Comparison of ENCODE assay signal across 25 mouse cellular contexts in the genomic region with DNA sequence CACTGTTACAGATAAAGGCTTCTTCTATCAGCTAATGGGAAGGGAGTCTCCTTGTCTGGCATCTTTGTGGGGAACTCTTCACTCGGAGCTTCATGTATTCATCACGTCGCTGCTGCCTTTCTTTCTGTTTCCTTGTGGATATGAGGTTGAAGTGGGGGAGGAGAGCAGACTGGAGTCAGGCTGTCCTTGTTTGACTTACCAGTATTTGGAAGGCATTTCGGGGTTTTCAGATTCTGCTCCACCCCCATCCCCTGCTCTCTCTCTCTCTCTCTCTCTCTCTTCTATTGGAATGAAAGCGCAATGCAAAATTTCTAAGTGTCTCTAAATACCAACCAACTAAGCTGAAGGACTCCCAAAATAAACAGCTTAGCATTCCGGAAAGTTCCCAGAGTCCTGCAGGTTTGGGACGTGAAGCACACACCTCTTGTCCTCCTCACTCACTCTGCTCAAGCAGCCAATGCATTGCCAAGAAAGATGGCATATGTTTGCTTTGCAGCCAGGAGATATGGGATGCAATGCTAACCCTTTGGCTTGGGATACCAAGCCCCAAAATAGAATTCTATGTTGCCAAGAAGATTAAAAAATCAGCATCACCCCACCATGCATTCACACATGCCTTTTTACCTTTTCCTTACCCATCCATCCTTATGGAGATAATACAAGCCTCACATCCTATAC.
DNase-seq lines count a peak whose midpoint lies in the region; ATAC-seq and TF ChIP-seq lines count a peak whose summit lies in the region.
"Had no signal": no experiment of that assay in that cellular context is flagged by ENCODE, and none has a peak within 500 bp of the region (broad histone marks: within the 10 kb centered on the region; RNA-seq: fewer than 3 reads in every experiment).

No protein-coding gene starts in this region.

- no peak overlapping the region for H3K4me3 ChIP-seq in heart, embryonic 12.5 days
- no peak overlapping the region for H3K4me3 ChIP-seq in left cerebral cortex, adult 2 months
- H3K4me3 ChIP-seq: erythroblast, embryonic 14.5 days; forebrain, embryonic 13.5 days; heart, embryonic 13.5 days; hindbrain, embryonic 13.5 days; limb, embryonic 12.5 days; liver, embryonic 15.5 days; lung, embryonic 15.5 days had no signal

- H3K27ac ChIP-seq in heart, embryonic 12.5 days (ENCODE audit: poor library complexity, severe bottlenecking) = no peak overlapping the region
- H3K27ac ChIP-seq in left cerebral cortex, adult 2 months = peak overlapping the region; percentile 38; the same call in 1 of the 2 replicates
- H3K27ac ChIP-seq: forebrain, embryonic 13.5 days; heart, embryonic 13.5 days; hindbrain, embryonic 13.5 days; kidney, postnatal 0 days; limb, embryonic 12.5 days; liver, embryonic 15.5 days; lung, embryonic 15.5 days had no signal

- no peak overlapping the region for H3K9ac ChIP-seq in heart, embryonic 12.5 days
- H3K9ac ChIP-seq: forebrain, embryonic 13.5 days; heart, embryonic 13.5 days; hindbrain, embryonic 13.5 days; limb, embryonic 12.5 days; liver, embryonic 15.5 days; lung, embryonic 15.5 days had no signal

- no peak for TF ChIP-seq CTCF in left cerebral cortex, adult 2 months (IDR thresholded peaks at IDR 0.05)

- 0 out of 2 replicates have a peak overlapping the region, but pooled peaks have one; percentile 26 for H3K4me2 ChIP-seq in heart, embryonic 12.5 days
- H3K4me2 ChIP-seq: forebrain, embryonic 13.5 days; heart, embryonic 13.5 days; hindbrain, embryonic 13.5 days; limb, embryonic 12.5 days; liver, embryonic 15.5 days; lung, embryonic 15.5 days; midbrain, embryonic 11.5 days had no signal

- DNase-seq in cerebellum, postnatal 25 days = peak; percentile 7 to 13
- no peak for DNase-seq in cerebellum, adult 8-10 months
- no peak for DNase-seq in heart, adult 11 months
- DNase-seq in left cerebral cortex, adult 2 months (ENCODE audit: extremely low spot score in 1 of 2, low spot score in 2 of 2) = no peak
- no peak for DNase-seq in left cerebral cortex, adult 11 months (ENCODE audit: low spot score)
- DNase-seq in telencephalon, adult 2 months (ENCODE audit: low read depth, low spot score) = peak; percentile 55
- DNase-seq: adrenal gland, postnatal 14 days; gastrocnemius, postnatal 14 days; heart, postnatal 4 days; kidney, adult 8-10 months; kidney, postnatal 4 days; lung, postnatal 36 days; right cerebral cortex, adult 18-20 months had no signal

- WGBS in heart, embryonic 12.5 days = 36% methylated on average over 7 of the region's 7 CpGs

- intact Hi-C loops in left cerebral cortex, adult 2 months (cut with DNase I) = no loop called here

- H3K9me3 ChIP-seq in heart, embryonic 12.5 days (replicated peaks) = no peaks in the 10 kb centered on the region
- H3K9me3 ChIP-seq: forebrain, embryonic 13.5 days; hindbrain, embryonic 13.5 days; limb, embryonic 12.5 days; liver, embryonic 15.5 days; lung, embryonic 15.5 days had no signal

- H3K27me3 ChIP-seq in heart, embryonic 12.5 days (replicated peaks) = no peaks in the 10 kb centered on the region
- H3K27me3 ChIP-seq: forebrain, embryonic 13.5 days; heart, embryonic 13.5 days; hindbrain, embryonic 13.5 days; limb, embryonic 12.5 days; liver, embryonic 15.5 days; lung, embryonic 15.5 days had no signal

- H3K4me1 ChIP-seq in heart, embryonic 12.5 days (replicated peaks) = peaks cover 4% of the 10 kb centered on the region; the same call in 1 of the 2 replicates
- H3K4me1 ChIP-seq: forebrain, embryonic 13.5 days; hindbrain, embryonic 13.5 days; limb, embryonic 12.5 days; liver, embryonic 15.5 days; lung, embryonic 15.5 days had no signal

- no peak for ATAC-seq in heart, embryonic 12.5 days (ENCODE audit: insufficient number of reproducible peaks, low FRiP score)
- ATAC-seq: forebrain, embryonic 13.5 days; intestine, embryonic 16.5 days; midbrain, embryonic 16.5 days had no signal

- no peaks in the 10 kb centered on the region for H3K36me3 ChIP-seq in heart, embryonic 12.5 days
- H3K36me3 ChIP-seq: heart, embryonic 13.5 days; hindbrain, embryonic 13.5 days; limb, embryonic 12.5 days; liver, embryonic 15.5 days; lung, embryonic 15.5 days had no signal

Comparison
In these comparisons a context has a peak if more than half of its experiments do, and no peak if none do; other contexts are left out.
1. DNase-seq: peak in cerebellum, postnatal 25 days (2 of 2) and telencephalon, adult 2 months (single experiment); none in cerebellum, adult 8-10 months (single experiment), heart, adult 11 months (single experiment), left cerebral cortex, adult 2 months (0 of 2) and left cerebral cortex, adult 11 months (single experiment).